Mouse (Mus musculus) ES-Bruce4 (cell line): ENCODE measurements at regions not wholly inside any gene's neighbourhood (a gene's known extent, or its start where the extent isn't known, plus 50 kb on each side); places are given as distances from the start of the nearest gene placed in this dataset.

Experiments
- H3K27ac ChIP-seq: 2 replicates; pipeline ENCODE4 v1.5.1; 2012; ENCODE audit warnings: low read length, inconsistent platforms; ENCODE audit not compliant: insufficient read depth
- H3K27me3 ChIP-seq: 2 replicates; pipeline ENCODE4 v1.6.1; 2012; ENCODE audit warnings: mild to moderate bottlenecking, low read length, inconsistent platforms; ENCODE audit not compliant: control insufficient read depth, poor library complexity, insufficient read depth, severe bottlenecking
- H3K36me3 ChIP-seq: 2 replicates; pipeline ENCODE4 v1.6.1; 2012; ENCODE audit warnings: inconsistent platforms, mild to moderate bottlenecking, low read length, moderate library complexity; ENCODE audit not compliant: control insufficient read depth, poor library complexity, insufficient read depth, severe bottlenecking
- H3K4me1 ChIP-seq: one replicate; pipeline ENCODE4 v1.8.1; 2011; ENCODE audit warnings: low read length; ENCODE audit not compliant: control insufficient read depth, insufficient read depth
- H3K4me3 ChIP-seq: 2 replicates; pipeline ENCODE4 v1.5.1; 2011; ENCODE audit warnings: low read depth, mild to moderate bottlenecking, low read length
- H3K9ac ChIP-seq: 2 replicates; pipeline ENCODE4 v1.6.1; 2012; ENCODE audit warnings: low read depth, mild to moderate bottlenecking, inconsistent platforms; ENCODE audit not compliant: poor library complexity, severe bottlenecking
- H3K9me3 ChIP-seq: replicated peaks from 2 replicates; pipeline ENCODE4 v1.6.1; 2012; ENCODE audit warnings: mild to moderate bottlenecking, low read length, inconsistent platforms; ENCODE audit not compliant: control insufficient read depth, poor library complexity, insufficient read depth, severe bottlenecking
- CTCF ChIP-seq: IDR thresholded peaks from one replicate; pipeline ENCODE4 v1.8.1; 2011; ENCODE audit warnings: low read depth, low read length
- EP300 ChIP-seq: IDR thresholded peaks from 2 replicates; pipeline ENCODE4 v1.6.1; 2011; ENCODE audit warnings: low read depth, low read length; ENCODE audit not compliant: insufficient read depth
- POLR2A ChIP-seq: IDR thresholded peaks from one replicate; pipeline ENCODE4 v1.8.1; 2011; ENCODE audit warnings: low read length; ENCODE audit not compliant: insufficient read depth

- H3K27ac ChIP-seq = no peak overlapping the region
- no peaks in the 10 kb centered on the region for H3K36me3 ChIP-seq
- no peak overlapping the region for H3K4me3 ChIP-seq
- H3K27me3 ChIP-seq = no peaks in the 10 kb centered on the region
- no peaks in the 10 kb centered on the region for H3K4me1 ChIP-seq
- no peak overlapping the region for H3K9ac ChIP-seq
- no peak for TF ChIP-seq POLR2A
- no peak for TF ChIP-seq CTCF
- TF ChIP-seq EP300 = no peak
- H3K9me3 ChIP-seq = no peaks in the 10 kb centered on the region
These were observed 178.5 kb upstream of the Ipo5 start for GRCm38 (mm10) chr14:120732400-120733138.

- Histone ChIP-seq H3K4me1 (no peaks in the 10 kb centered on the region), H3K36me3 (no peaks in the 10 kb centered on the region), H3K27me3 (no peaks in the 10 kb centered on the region), H3K9ac (no peak overlapping the region), H3K4me3 (no peak overlapping the region), H3K27ac (no peak overlapping the region), H3K9me3 (no peaks in the 10 kb centered on the region)
- TF ChIP-seq CTCF (no peak), POLR2A (no peak), EP300 (no peak)
These were observed 169.5 kb upstream of the Ipo5 start for GRCm38 (mm10) chr14:120741492-120742054.

- Histone ChIP-seq H3K4me1 (no peaks in the 10 kb centered on the region), H3K27ac (no peak overlapping the region), H3K36me3 (no peaks in the 10 kb centered on the region), H3K27me3 (no peaks in the 10 kb centered on the region), H3K9ac (no peak overlapping the region), H3K4me3 (no peak overlapping the region), H3K9me3 (no peaks in the 10 kb centered on the region)
- TF ChIP-seq CTCF (no peak), EP300 (no peak), POLR2A (no peak)
These were observed 157.0 kb upstream of the Ipo5 start for GRCm38 (mm10) chr14:120754011-120754410.

- Histone ChIP-seq H3K9ac (no peak overlapping the region), H3K27me3 (no peaks in the 10 kb centered on the region)
- TF ChIP-seq CTCF (no peak), POLR2A (no peak)
These were observed 155.6 kb upstream of the Ipo5 start for GRCm38 (mm10) chr14:120755389-120755788.

GRCm38 (mm10) chr14:120758200-120758830 lies 152.7 kb upstream of the Ipo5 start:
- H3K27me3 ChIP-seq = no peaks in the 10 kb centered on the region
- no peak overlapping the region for H3K27ac ChIP-seq
- H3K4me1 ChIP-seq = no peaks in the 10 kb centered on the region
- H3K9me3 ChIP-seq = no peaks in the 10 kb centered on the region
- no peaks in the 10 kb centered on the region for H3K36me3 ChIP-seq
- no peak overlapping the region for H3K4me3 ChIP-seq
- H3K9ac ChIP-seq = no peak overlapping the region
- TF ChIP-seq POLR2A = no peak
- TF ChIP-seq CTCF = no peak
- no peak for TF ChIP-seq EP300

More at GRCm38 (mm10) chr14:120755389-120755788, 155.6 kb upstream of the Ipo5 start:
- no peaks in the 10 kb centered on the region for H3K36me3 ChIP-seq
- no peak overlapping the region for H3K27ac ChIP-seq
- no peaks in the 10 kb centered on the region for H3K9me3 ChIP-seq
- no peak overlapping the region for H3K4me3 ChIP-seq
- no peaks in the 10 kb centered on the region for H3K4me1 ChIP-seq

GRCm38 (mm10) chr14:120762168-120762567 lies 148.9 kb upstream of the Ipo5 start:
- H3K36me3 ChIP-seq = no peaks in the 10 kb centered on the region
- H3K27me3 ChIP-seq = no peaks in the 10 kb centered on the region
- H3K4me1 ChIP-seq = no peaks in the 10 kb centered on the region
- no peak overlapping the region for H3K27ac ChIP-seq
- no peak for TF ChIP-seq EP300
- TF ChIP-seq CTCF = no peak
- no peak for TF ChIP-seq POLR2A
- H3K9ac ChIP-seq = no peak overlapping the region
- no peak overlapping the region for H3K4me3 ChIP-seq
- 0 out of 2 replicates have a peak, but pooled peaks cover 1% of the 10 kb centered on the region for H3K9me3 ChIP-seq
